Mouse (Mus musculus) heart, adult 2 months (tissue): ENCODE data around the gene Ubxn1. TPM values are rescaled to one million over a fixed set of nuclear protein-coding genes. Genes with fewer than 3 reads are reported as not detected.
A peak's percentile ranks its signal among the peaks of the same experiment; 100 is the strongest.
"Not testable (repeated sequence)": the region's sequence is repeated elsewhere in the genome, so short reads cannot be mapped to it uniquely, and the experiment has no call there.

Experiments
- DNase-seq, 2 experiments: peaks; one replicate each; pipeline ENCODE4 v3.0.0; 2021
- H3K27ac ChIP-seq: fragments of 200-600 bp; 2 replicates; pipeline ENCODE4 v1.8.1; 2022
- H3K27me3 ChIP-seq: fragments of 200-500 bp; 2 replicates; pipeline ENCODE4 v1.6.1; 2012; ENCODE audit warnings: mild to moderate bottlenecking, low read length, inconsistent platforms, mixed read lengths; ENCODE audit not compliant: control insufficient read depth, insufficient read depth
- H3K36me3 ChIP-seq: fragments of 200-500 bp; 2 replicates; pipeline ENCODE4 v1.6.1; 2012; ENCODE audit warnings: low read length, inconsistent platforms; ENCODE audit not compliant: control insufficient read depth, insufficient read depth
- H3K4me1 ChIP-seq: fragments of 200-500 bp; 2 replicates; pipeline ENCODE4 v1.6.1; 2011; ENCODE audit warnings: low read length; ENCODE audit not compliant: control insufficient read depth, insufficient read depth
- H3K4me3 ChIP-seq: fragments of 200-600 bp; 2 replicates; pipeline ENCODE4 v1.8.1; 2022
- H3K79me2 ChIP-seq: fragments of 200-500 bp; replicated peaks from 2 replicates; pipeline ENCODE4 v1.6.1; 2012; ENCODE audit warnings: mild to moderate bottlenecking, inconsistent platforms, low read length, moderate library complexity, mixed read lengths; ENCODE audit not compliant: control insufficient read depth, insufficient read depth
- H3K9ac ChIP-seq: fragments of 200-500 bp; 2 replicates; pipeline ENCODE4 v1.6.1; 2012; ENCODE audit warnings: low read depth, mild to moderate bottlenecking, control low read depth, inconsistent platforms, low read length, mixed read lengths
- CTCF ChIP-seq: fragments of 200-600 bp; IDR thresholded peaks from 2 replicates; pipeline ENCODE4 v1.8.1; 2022; ENCODE audit warnings: antibody characterized with exemption, mild to moderate bottlenecking, moderate library complexity
- EP300 ChIP-seq: fragments of 200-500 bp; IDR thresholded peaks from 2 replicates; pipeline ENCODE4 v1.6.1; 2011; ENCODE audit warnings: low read depth, low read length, control low read depth; ENCODE audit not compliant: insufficient read depth
- POLR2A ChIP-seq: fragments of 200-500 bp; IDR thresholded peaks from 2 replicates; pipeline ENCODE4 v1.6.1; 2011; ENCODE audit warnings: mild to moderate bottlenecking, low read depth, low read length, control low read depth; ENCODE audit not compliant: insufficient read depth
- WGBS: fragments of 180-500 bp; shearing (Covaris S2); methylation state at CpG from one replicate; pipeline ENCODE4 v1.1.7; 2018; 5-methylcytosine and 5-hydroxymethylcytosine counted together
- intact Hi-C: fragments of 180-260 bp; cut with DNase I; formaldehyde crosslinking; loops from one replicate; pipeline ENCODE4 v1.15.1; 2025
- polyA plus RNA-seq: library from polyadenylated mRNA; depleted of rRNA; stranded (reverse); fragments of >200 nt; gene quantifications from 2 replicates; pipeline ENCODE4 v1.2.3, GENCODE M21; 2012
- total RNA-seq, 2 experiments: library from RNA; stranded (reverse); gene quantifications; 2 replicates each; pipeline ENCODE4 v1.2.3; 2021

The Ubxn1 gene
- total and polyA plus RNA-seq, 3 experiments = 60.7 to 135 (median 108) TPM

- H3K4me1 ChIP-seq = no peaks in the 10 kb centered on the region
- 69% methylated on average over 6 of the region's 6 CpGs for WGBS
- TF ChIP-seq CTCF (no peak), POLR2A (no peak), EP300 (no peak)
- H3K27me3 ChIP-seq = 0 out of 2 replicates have a peak, but pooled peaks cover 2% of the 10 kb centered on the region
- DNase-seq = no peak
- no peaks in the 10 kb centered on the region for H3K79me2 ChIP-seq
- intact Hi-C loops = no loop called here
- no peak overlapping the region for H3K9ac ChIP-seq
- H3K27ac ChIP-seq = no peak overlapping the region
- no peaks in the 10 kb centered on the region for H3K36me3 ChIP-seq
- no peak overlapping the region for H3K4me3 ChIP-seq
These were observed 7.0 kb upstream of the Ubxn1 start for GRCm38 (mm10) chr19:8864265-8864664.

DNA sequence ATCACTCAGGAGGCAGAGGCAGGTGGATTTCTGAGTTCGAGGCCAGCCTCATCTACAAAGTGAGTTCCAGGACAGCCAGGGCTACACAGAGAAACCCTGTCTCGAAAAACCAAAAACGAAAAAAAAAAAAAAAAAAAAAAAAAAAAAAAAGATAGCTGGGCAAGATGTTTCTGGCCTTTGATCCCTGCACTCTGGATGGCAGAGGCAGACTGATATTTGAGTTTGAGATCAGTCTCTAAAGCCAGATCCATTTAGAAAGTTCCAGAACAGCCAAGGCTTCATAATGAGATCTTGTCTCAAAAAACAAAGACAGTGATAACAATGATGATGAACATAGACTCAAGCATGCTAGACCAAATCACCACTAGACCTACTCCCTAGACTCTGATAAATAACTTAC, 915 bp upstream of the Ubxn1 start:
- not testable (repeated sequence) for H3K79me2 ChIP-seq, H3K4me3 ChIP-seq, DNase-seq, H3K36me3 ChIP-seq, H3K9ac ChIP-seq, H3K4me1 ChIP-seq, H3K27me3 ChIP-seq
- 70% methylated on average over 3 of the region's 3 CpGs for WGBS
- intact Hi-C loops = loop anchor here (2.0 to 5.0 kb wide), 3 partner anchors 18 to 97 kb away; partner anchors contain the start of genes 1810009A15Rik, Eef1g, Gm49416 and Polr2g
- peak overlapping the region; percentile 94; the same call in 1 of the 2 replicates for H3K27ac ChIP-seq

- 0 out of 2 replicates have a peak, but pooled peaks cover 1% of the 10 kb centered on the region for H3K79me2 ChIP-seq
These were observed 458 bp upstream of the Ubxn1 start for GRCm38 (mm10) chr19:8870838-8871237.

GRCm38 (mm10) chr19:8872266-8872840, 1.1 kb downstream of the Ubxn1 start:
- 62% methylated on average over 10 of the region's 10 CpGs for WGBS
- H3K4me1 ChIP-seq = peaks cover 3% of the 10 kb centered on the region
- peak overlapping the region; percentile 83 for H3K9ac ChIP-seq
- no peak for TF ChIP-seq CTCF
- no peak for TF ChIP-seq EP300
- TF ChIP-seq POLR2A = no peak
- peak overlapping the region; percentile 94 for H3K27ac ChIP-seq
- 0 out of 2 replicates have a peak, but pooled peaks cover 1% of the 10 kb centered on the region for H3K79me2 ChIP-seq
- intact Hi-C loops = loop anchor here (5.0 kb wide), 1 partner anchor 95 kb away; the partner anchor contains the start of gene Eef1g
- H3K4me3 ChIP-seq = peak overlapping the region; percentile 91
- peaks cover 2% of the 10 kb centered on the region; the same call in 1 of the 2 replicates for H3K36me3 ChIP-seq
- no peak for DNase-seq
- H3K27me3 ChIP-seq = no peaks in the 10 kb centered on the region

More at GRCm38 (mm10) chr19:8870838-8871237, 458 bp upstream of the Ubxn1 start:
- H3K27ac ChIP-seq = peak overlapping the region; percentile 94
- peak overlapping the region; percentile 91 for H3K4me3 ChIP-seq
- H3K36me3 ChIP-seq = peaks cover 2% of the 10 kb centered on the region; the same call in 1 of the 2 replicates
- peaks cover 3% of the 10 kb centered on the region for H3K4me1 ChIP-seq
- H3K27me3 ChIP-seq = no peaks in the 10 kb centered on the region
- no peak for DNase-seq
- H3K9ac ChIP-seq = peak overlapping the region; percentile 52
- TF ChIP-seq CTCF (no peak), POLR2A (no peak), EP300 (no peak)
- WGBS = 22% methylated on average over 9 of the region's 9 CpGs
- intact Hi-C loops = loop anchor here (1.0 to 5.0 kb wide), 4 partner anchors 9 to 96 kb away; partner anchors contain the start of genes 1810009A15Rik, Eef1g, Gm49416 and Polr2g

GRCm38 (mm10) chr19:8875031-8875430, 3.7 kb downstream of the Ubxn1 start:
- Histone ChIP-seq H3K4me1 (peaks cover 5% of the 10 kb centered on the region), H3K36me3 (peaks cover 8% of the 10 kb centered on the region)
- intact Hi-C loops = no loop called here

More at GRCm38 (mm10) chr19:8875031-8875430, 3.7 kb downstream of the Ubxn1 start:
- H3K4me3 ChIP-seq = no peak overlapping the region
- TF ChIP-seq EP300 (no peak), POLR2A (no peak), CTCF (no peak)
- no peak overlapping the region for H3K27ac ChIP-seq
- 0 out of 2 replicates have a peak, but pooled peaks cover 1% of the 10 kb centered on the region for H3K79me2 ChIP-seq
- H3K9ac ChIP-seq = no peak overlapping the region
- 87% methylated on average over 7 of the region's 7 CpGs for whole genome bisulfite sequencing
- no peak for DNase-seq
- no peaks in the 10 kb centered on the region for H3K27me3 ChIP-seq
